Mouse (Mus musculus) megakaryocyte, embryonic 14.5 days (primary cell): ENCODE results near the gene Igf1r.

Experiments used
- FLI1 ChIP-seq: IDR thresholded peaks from 2 replicates; pipeline ENCODE4 v1.6.1; 2012; ENCODE audit warnings: low read length, inconsistent platforms, mixed read lengths
- GATA1 ChIP-seq: IDR thresholded peaks from 3 replicates; pipeline ENCODE4 v1.6.1; 2012; ENCODE audit warnings: mixed read lengths, low read length, inconsistent platforms, borderline replicate concordance

DNA sequence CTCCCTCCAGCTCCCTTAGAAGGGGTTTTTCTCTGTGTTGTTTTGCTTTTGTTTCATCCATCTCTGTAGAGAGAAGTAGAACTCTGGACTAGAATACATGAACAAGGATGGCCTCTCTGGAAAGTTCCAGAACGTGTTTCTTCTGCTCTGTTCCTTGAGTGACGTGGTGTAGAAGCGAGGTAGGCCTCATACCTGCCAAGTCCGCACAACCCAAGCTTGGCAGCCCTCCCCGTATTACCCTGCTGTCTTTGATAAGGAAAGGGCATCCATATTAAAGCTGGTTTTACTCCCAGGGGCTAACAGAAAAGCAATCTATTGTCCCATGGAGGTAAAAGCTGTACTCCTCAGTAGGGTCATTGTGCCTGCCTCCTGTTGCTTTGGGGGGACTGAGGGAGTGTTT, 164.9 kb downstream of the Igf1r start:
- TF ChIP-seq FLI1 (no peak), GATA1 (no peak)
